Mouse (Mus musculus): Measurements from ENCODE around the gene Rccd1.

- no peak for TF ChIP-seq CTCF (IDR thresholded peaks at IDR 0.05; ENCODE audit: low read depth)
- TF ChIP-seq EP300 (IDR thresholded peaks at IDR 0.05; ENCODE audit: low read depth), result no peak
Measured at GRCm38 (mm10) chr7:80246859-80247258, 77.4 kb downstream of the Rccd1 start.

Data from liver, postnatal 0 days (tissue).